Mouse (Mus musculus) bone marrow macrophage, adult 2 months (primary cell): ENCODE data around the gene Btbd2.

Experiments used
- CTCF ChIP-seq: IDR thresholded peaks from 2 replicates; pipeline ENCODE4 v1.5.1; 2012; ENCODE audit warnings: low read depth, mild to moderate bottlenecking, low read length, moderate library complexity
- POLR2A ChIP-seq: IDR thresholded peaks from 2 replicates; pipeline ENCODE4 v1.6.1; 2012; ENCODE audit warnings: mild to moderate bottlenecking, low read depth, low read length, borderline replicate concordance

GRCm38 (mm10) chr10:80694159-80694938 lies 37.5 kb upstream of the Btbd2 start:
- no peak for TF ChIP-seq POLR2A
- TF ChIP-seq CTCF, result no peak
